Mouse (Mus musculus) megakaryocyte progenitor cell, adult 5-6 weeks (primary cell): ENCODE measurements around the gene Rph3al. TPM values are rescaled to one million over a fixed set of nuclear protein-coding genes. Genes with fewer than 3 reads are reported as not detected.

ENCODE experiments used
- ATAC-seq: replicated peaks from 2 replicates; pipeline ENCODE4 v1.8.0; 2016; ENCODE audit warnings: mild to moderate bottlenecking, moderate TSS enrichment, inconsistent platforms; ENCODE audit not compliant: poor library complexity
- total RNA-seq, 2 experiments: library from RNA; stranded (forward) in 1 of 2; stranded (reverse) in 1 of 2; fragments of 157-497, 149-512 nt in 1 of 2; fragments of 200-1000 nt in 1 of 2; gene quantifications; 2 replicates each; pipeline versions ENCODE4 v1.2.3 to v1.2.4; 2015 to 2017

The Rph3al gene
- total RNA-seq, 2 experiments from 2014 or later, result 0.54 to 0.91 TPM

DNA sequence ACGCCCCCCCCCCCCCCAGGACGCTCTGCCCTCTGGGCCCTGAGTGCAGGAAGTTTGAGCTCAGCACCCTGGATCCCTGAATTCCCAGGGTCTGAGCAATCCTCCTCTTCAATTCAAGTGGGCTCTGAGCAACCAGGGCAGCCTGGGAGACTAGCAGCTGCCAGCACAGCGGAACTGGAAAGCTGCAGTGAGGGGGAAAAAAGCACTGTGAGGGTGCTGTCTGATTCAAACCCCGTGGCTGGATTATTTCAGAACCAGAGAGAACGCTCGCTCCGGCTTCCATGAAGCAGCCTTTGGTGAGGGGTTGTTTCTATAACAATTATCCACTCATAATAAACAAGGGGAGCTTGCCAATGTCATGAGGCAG, 73.0 kb downstream of the Rph3al start:
- no peak for ATAC-seq

DNA sequence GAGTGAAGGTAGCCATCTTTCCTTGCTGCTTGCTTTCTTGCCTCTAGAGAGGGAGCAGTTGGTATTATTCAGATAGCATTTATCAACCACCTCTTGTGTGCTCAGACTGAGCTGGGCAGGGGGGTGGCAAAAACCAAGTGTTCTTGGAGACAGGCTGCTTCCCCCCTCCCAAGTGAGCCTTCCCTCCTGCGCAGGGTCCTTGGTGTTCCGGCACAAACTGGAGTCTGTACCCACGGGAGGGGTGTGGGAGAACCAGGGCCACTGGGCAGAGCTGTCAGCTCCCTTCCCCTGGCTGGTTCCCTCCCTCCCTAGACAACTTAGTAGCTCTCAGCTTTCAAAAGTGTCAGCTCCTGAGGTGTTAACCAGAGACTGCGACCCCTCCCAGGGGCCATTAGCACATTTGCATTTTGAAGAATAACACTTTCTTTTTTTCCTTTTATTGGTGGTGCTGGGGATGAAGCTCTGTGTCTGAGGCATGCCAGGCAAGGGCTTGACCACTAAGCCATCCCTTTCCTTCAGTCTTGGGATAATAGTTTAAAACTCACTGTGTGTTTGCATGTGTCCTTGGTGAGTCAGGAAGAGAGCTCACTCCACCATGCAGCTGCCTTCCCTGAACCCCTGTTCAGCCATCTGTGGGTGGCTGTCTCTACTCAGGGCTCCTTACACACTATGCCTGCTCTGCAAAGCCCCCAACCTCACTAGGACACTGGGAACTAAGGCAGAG, 73.5 kb downstream of the Rph3al start:
- ATAC-seq, result no peak

DNA sequence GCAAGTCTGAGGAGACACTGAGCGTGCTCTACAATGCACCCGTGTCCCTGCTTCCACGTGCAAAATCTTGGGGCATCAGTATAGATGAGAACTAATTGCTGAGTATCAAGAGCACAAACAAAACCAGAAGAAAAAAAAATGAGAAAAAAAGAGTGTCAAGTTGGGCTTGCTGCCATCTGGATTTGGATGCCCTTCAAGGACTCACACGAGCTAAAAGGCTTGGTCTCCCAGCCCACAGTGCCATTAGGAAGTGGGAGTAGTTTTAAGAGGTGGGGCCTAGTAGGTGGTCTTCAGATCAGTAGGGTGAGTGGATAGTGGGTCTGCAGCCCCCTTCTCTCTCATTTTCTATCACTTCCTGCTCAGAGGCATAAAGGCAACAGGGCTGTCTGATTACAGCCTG, 75.8 kb downstream of the Rph3al start:
- no peak for ATAC-seq

DNA sequence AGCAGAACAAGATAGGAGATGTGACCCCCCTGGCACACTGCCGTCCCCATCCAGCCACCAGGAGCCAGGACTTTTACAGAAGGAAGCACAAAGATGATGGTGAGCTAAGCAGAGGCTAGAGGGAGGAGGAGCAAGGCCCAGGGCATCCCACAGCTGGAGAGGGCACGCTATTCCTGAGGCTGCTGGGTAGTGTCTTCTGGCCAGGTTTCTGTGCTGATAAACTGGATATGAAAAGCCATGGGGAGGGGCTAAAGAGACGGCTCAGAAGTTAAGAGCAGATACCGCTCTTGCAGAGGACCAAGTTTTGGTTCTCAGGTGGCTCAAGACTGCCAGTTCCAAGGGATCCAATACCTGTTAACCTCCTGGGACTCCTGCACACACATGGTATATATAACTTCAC, 76.6 kb downstream of the Rph3al start:
- peak; percentile 59 for ATAC-seq

DNA sequence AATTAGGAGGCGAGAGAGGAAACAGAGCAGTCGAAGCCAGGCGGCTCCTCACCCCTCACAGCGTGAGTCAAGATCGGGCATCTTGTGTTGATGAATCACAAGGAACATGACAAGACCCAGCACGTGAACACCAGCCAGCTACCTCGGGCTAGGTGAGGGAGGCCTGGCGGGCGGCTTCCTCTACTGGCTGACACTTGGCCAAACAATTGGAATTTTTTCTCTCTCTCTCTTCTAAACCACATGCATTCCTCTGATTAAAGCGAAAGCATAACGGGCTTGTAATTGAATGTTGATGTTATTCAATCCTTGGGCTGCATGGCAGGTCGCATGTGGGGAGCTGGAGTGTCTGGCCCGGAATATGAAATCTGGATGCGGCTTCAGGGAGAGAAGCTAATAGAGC, 77.0 kb downstream of the Rph3al start:
- ATAC-seq, result no peak

DNA sequence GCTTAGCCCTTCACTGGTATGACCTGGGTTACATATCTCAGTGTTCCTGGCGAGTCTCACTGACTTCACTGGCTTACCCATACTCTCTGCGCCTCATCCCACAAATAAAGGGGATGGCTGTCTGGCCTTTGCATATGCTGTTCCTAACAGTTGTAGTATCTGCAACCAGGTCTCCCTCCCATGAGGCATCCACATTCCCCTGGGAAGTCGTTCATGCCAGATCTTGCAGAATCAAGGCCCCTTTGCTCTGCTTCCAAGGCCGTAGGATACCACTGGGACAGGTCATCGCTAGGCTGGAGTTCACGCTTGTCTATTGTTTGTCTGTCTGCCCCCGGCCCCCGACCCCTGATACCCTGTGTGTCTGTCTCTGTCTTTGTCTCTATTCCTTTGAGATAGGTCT, 78.8 kb downstream of the Rph3al start:
- ATAC-seq, result no peak

DNA sequence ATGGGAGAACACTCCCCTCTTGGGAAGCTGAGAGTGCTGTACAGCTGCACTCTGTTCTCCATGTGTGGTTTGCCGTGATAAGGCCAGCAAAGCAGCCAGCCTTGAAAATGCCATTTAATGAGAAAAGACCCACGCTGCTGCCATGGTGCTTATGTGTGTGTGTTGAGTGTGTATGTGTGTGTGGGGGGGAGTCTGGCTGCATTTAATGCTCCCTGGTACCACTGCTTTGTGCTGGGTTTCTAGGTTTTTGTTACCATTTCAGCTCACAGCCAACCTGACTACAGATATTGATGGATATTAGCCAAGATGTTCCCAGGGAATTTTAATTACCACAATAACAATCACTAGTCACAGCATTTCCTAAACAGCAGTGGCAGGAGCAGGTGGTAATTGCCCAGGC, 79.3 kb downstream of the Rph3al start:
- no peak for ATAC-seq

DNA sequence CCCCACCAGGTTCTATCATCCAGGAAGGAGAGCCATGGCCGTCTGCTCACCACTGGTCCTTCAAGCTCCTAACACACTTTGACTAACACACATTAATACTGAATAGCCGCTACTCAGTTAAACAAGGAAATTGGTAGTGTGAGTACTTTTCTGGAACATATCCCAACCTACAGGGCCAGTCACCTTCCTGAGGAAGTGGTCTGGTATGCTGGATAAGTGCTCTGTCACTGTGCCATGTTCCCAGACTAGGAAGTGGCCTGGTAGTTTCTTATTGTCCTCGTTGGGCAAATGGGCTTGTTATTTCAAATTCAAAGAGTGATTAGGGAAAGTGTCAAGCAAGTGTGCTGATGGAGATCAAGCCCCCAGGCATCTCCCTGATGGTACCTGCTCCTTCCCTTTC, 80.4 kb downstream of the Rph3al start:
- peak; percentile 52 for ATAC-seq

DNA sequence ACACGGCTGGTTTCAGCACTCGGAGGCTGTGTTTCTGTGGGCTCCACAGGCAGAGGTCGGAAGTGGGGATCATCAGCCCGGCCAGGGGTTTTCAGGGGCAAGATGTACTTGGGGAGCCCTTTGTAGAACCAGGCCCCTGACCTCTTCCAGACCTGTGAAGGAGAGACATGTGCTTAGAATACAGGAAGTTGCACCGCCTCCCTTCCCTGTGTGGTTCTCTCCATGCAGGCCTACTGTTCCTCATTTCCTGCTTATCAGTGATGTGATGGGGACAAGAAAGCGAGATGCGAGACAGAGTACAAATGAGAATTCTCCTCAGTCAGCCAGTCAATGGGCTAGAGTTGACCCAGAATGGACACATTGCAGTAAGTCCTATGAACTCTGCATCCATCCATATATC, 83.9 kb downstream of the Rph3al start:
- ATAC-seq, result no peak

DNA sequence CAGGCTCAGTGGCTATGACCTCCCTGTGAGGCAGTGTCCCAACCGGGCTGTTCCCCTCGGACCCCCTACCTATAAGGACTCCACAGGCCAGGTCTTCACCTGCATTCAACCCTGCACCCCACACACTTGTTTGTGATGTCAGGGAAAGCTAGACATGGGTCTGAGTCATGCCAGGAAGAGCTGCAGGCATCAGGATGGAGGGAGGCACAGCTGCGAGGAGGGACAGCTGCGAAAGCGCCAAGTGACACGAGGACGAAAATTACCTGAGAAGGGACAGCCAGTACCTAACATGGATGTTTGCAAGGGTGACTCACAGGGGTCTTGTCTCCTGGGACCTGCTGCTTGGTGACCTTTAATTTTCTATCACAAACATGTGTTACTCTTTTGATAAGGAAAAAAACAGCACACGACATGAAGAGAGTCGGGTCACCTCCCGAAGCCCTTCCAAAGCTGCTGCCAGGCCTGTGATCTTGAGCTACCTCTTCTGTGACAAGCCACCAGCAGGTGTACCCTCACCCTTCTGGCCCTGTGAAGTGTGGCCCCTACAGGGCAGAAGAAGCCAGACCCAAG, 85.1 kb downstream of the Rph3al start:
- ATAC-seq, result no peak

DNA sequence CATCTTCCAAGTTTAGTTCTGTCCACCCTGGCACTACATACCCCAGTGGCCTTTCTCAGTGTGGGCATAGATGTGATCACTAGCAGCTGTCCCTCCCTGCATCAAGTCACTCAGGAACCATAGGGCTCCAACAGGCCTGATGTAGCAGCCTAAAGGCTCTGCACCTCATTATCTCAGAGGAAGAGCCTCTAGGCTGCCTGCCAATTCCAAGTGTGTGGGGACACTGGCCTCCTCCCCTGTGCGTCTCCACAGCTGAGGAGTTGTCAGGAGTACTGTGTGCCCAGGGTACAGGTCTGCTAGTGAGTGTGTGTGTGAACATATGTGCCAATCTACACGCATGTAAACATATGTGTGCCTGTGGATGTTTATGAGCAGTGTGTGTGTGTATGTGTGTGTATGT, 85.7 kb downstream of the Rph3al start:
- peak; percentile 96 for ATAC-seq

DNA sequence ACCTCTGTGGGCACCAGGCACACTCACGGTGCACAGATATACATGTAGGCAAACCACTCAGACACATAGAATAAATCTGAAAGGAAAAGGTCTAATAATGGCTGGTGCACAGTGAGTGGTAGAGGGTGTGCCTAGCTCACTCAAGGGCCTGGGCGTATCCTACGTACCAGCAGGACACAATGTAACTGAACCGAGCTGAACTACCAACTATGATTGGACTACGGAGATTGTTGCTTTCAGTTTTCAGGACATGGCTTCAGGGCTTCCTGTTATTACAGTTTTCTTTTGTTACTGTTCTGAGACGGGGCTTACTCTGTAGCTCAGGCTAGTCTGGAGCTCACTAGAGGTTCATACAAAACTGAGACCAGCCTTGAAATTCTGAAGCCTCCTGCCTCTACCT, 88.7 kb downstream of the Rph3al start:
- no peak for ATAC-seq

DNA sequence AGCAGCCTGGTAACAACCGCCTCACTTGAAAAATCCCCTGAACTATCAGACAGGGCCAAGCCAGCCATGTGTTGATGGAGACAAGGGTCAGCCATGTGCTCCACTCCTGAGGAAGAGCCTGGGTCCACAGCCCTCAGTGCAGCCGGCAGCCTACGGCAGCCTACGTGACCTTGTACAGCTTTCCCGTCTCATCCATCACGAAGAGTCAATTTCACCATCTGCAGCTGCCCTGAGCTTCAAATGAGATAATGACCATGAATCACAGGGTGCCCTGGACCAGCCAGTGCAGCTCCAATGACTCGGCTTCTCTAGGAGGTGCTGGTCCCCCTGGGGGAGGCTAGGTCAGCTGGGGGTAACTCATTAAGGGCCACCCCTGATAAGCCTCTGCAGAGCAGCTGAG, 91.6 kb downstream of the Rph3al start:
- ATAC-seq, result no peak

DNA sequence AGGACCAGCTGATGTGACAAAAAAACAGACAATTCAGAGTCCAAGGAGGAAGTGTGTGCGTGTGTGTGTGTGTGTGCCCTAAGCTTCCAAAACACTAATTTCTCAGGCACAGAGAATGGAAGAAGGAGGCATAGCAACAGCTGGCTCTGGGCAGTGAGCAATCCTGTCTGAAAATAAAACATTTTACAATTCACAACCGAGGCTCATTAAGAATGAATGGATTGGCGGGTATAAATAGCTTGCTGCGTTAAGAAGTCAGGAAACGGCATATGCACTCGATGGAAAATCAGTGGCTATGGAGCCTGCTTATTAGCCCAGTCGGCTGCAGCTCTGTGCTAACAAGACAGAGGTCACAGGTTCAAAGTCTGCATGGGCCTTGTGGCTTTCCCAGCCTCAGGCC, 92.6 kb downstream of the Rph3al start:
- ATAC-seq, result no peak

DNA sequence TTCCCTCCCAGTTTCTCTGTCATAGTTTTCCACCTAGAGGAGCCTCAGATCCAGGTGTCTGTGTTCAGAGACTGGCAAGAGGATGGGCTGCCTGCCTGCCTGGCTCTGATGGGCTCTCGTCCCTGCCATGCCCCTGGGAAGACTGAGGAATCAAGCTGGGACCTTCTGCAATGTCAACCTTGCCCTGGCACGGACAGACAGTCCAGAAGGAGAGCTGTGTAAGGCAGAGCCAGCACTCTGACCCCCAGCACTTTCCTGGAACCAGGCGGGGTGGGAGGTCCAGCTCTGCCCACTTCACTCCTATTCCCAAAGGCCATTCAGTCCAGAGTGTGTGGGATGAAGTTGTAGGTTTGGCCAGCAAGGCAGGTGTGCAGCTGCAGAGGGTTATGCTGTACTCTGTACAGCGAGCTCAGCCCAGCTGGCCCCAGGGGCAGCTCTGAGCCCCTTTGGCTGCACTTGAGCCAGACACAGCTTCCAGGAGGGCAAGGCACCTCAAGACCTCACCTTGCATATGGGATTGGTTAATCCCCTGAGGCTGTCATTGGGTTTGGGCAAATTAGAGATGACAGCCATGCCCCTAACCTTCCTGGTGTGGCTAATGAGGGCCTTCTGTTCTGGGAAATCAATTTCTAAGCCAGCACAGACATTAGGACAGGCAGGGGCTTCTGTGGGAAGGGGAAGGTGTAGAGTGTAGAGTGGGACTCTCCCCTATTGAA, 95.2 kb downstream of the Rph3al start:
- no peak for ATAC-seq

DNA sequence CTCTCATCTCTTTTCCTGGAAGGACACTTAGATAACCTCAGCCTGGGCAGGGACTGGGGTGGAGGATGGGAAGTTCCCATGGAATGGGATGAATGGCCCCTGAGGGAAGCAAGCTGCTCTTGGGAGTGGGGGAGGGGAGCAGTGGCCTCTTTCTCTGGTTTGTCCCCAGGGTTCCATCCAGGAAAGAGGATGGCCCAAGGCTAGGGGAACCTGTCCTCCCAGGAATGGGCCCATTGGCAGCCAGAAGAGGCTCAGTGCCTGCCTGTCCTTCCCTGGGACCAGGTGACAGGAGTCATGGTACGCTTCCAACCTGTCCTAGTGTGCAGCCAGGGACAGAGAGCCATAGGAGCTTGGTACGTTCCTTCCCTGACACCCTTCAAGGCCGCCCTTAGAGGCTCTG, 96.7 kb downstream of the Rph3al start:
- no peak for ATAC-seq

DNA sequence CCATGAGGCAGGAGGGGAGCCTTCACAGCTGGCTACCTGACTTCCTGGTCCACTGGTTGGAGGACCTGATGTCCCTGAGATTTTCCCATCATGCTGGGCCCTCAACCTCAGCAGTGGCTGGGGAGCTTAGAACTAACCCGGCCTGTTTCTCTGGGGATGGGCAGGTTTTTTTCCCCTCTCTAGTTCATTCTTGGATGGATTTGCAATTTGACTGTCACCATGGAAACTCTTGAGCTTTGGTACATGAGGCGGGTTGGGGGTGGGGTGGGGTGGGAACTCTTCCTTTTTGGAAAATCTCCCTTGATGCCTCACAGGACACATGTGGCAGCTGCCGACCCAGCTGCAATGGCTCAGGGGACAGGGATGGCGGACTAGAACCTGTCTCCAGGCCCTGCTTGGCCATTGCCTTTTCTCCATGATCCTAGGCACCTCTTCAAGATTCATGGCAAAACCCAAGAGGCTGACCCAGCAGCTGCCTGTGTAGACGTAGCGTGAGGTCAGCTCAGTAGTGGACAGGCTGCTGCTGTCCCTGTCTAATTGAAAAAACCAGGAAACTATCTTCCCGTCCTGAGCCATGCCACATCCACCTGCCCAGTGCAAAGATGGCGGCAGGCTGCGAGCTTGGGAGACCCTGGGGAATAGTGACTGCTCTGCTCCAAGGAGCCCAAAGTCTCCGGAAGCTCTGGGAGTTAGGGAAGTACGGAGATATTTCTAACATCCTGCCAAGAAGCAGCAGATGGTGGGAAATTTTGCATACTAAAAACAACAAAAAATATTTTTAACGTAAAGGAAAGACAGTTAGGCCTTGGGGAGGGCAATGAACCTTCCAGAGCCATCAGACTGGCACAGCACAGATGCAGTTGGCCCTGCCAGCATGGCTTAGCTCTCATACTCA, 98.4 kb downstream of the Rph3al start:
- ATAC-seq, result no peak

DNA sequence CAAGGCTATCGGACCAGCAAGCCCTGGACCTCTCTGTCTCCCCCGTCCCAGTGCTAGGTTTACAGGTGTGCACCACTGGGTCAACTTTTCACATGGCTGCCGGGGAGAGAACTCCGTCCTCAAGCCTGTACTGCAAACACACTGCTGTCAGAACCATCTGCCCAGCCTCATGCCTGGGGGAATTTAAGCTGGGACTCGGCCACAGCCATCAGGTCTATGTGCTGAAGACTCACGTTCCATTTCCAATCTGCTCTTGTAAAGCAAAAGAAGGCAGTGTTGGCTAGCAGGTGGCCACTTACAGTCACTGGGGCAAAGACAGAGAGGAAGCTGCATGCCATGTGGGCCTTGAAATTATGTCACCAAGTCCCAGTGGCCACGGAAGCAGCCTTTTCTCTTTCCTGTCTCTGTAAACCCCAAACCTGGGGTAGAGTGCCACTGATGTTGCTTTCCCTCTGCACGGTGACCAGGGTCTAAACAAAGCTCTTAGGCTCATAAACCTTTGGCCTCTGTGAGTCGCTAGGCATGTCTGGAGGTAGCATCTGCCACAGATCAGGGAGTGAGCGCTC, 99.3 kb downstream of the Rph3al start:
- no peak for ATAC-seq

DNA sequence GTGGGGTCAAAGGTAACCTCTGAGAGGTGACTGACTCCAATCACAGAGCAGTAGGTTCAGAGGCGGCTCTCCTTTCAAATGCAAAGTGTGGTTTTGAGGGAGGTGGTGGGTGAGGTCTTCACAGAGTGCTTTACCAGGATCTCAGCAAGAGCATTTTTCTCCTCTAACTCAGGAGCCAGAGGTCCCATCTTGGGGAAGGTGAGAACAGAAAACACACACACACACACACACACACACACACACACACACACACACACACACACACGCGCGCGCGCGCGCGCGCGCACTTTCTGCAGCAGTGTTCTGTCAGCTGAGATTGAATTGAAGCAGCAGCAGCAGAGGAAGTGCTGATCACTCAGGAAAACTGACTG, 102.0 kb downstream of the Rph3al start:
- ATAC-seq, result no peak

DNA sequence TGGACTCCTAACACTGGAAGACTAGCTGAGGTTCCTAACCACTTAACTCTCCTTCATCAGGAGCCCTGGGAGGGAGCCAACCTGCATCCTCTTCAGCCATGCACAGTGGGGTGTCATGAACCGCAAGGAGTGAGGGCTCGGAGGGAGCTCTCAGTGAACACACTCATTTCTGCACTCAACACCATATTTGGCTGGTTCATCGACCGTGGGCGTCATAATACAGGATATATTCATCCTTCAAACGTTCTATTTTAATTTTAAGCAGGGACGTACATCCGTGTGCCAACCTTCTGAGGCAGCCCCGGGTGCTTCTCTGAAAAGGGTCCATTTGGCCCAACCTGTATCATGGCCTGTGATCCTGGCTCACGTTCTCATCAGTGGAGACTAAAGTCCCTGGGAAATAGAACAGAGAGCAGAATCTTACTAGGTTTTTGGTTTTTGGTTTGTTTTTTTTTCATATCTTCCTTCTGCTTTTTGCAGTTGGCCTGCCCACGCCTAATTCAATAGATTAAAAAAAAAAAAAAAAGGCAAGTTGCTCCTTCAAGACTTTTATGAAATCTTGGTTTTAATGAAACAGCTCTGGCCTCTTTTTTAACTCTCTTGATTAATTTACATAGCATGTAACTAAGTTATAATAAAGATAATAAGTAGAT, 102.5 kb downstream of the Rph3al start:
- ATAC-seq, result no peak

DNA sequence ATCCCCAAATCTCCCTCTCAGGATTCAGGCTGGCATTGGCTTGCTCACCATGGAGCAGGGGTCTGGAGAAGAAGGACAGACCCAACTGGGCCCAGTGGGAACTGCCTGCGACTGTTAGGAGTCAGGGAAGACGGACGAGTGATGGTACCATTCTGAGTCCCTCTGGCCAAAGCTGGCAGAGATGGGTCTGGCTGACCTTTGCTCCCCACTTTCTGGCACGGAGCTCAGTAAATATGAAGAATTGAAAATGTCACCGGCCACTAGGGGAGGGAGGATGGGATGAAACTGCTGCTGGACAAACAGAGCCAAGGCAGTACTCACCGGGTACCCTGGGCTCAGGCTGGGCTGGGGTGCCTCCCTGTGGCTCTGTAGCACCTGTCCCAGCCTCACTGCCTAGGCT, 105.1 kb downstream of the Rph3al start:
- ATAC-seq, result no peak
